Mouse (Mus musculus): ENCODE measurements at regions not wholly inside any gene's neighbourhood (a gene's known extent, or its start where the extent isn't known, plus 50 kb on each side); places are given as distances from the start of the nearest gene placed in this dataset.
A peak's percentile ranks its signal among the peaks of the same experiment; 100 is the strongest.
"Not testable (repeated sequence)": the region's sequence is repeated elsewhere in the genome, so short reads cannot be mapped to it uniquely, and the experiment has no call there.

DNA sequence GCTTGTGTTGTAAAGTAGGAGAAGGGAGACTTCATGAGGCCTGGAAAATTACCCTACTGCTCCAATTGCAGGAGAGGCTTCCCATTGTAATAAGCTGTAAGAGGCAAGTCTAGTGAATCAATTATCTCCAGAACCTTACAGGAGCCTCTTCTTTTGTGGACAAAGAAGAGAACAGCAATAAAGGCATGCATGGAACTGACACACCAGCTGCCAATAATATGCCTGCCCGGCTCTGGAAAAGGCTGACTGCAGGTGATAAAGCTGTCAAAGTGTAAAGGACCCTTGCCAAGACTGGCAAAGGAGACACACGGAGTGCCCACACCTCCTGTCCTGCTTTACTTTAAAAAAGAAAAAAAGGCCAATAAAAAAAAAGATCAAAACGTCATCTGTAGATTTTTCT is 209.0 kb downstream of the Faxc start:
- Histone ChIP-seq H3K27ac (no peak overlapping the region), H3K9ac (no peak overlapping the region), H3K4me3 (replicated peaks) (no peak overlapping the region), H3K4me1 (no peaks in the 10 kb centered on the region), H3K27me3 (no peaks in the 10 kb centered on the region), H3K36me3 (replicated peaks) (no peaks in the 10 kb centered on the region), H3K4me2 (no peak overlapping the region), H3K9me3 (no peaks in the 10 kb centered on the region)
- WGBS = 59% methylated on average over 3 of the region's 3 CpGs
- ATAC-seq (ENCODE audit: low FRiP score) = no peak

DNA sequence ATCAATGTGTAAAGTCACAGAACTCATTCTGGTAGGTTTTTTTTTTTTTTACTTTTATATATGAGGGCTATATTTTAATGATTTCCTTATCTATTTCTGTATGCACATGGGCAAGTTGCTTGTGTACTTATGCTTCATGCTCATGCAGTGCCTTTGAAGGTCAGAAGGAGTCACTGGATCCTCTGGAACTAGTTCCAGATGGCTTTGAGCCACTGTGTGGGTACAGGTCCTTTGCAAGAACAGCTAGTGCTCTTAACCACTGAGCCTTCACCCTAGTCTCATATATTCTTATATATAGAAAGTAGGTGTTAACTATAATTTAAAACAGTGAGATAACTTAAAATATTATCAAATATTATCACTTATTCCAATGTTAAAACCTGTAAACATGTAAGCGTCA is 212.4 kb downstream of the Faxc start:
- no peak for ATAC-seq (ENCODE audit: low FRiP score)
- no peak overlapping the region for H3K4me3 ChIP-seq (replicated peaks)
- no peaks in the 10 kb centered on the region for H3K9me3 ChIP-seq
- H3K36me3 ChIP-seq (replicated peaks) = no peaks in the 10 kb centered on the region
- no peak overlapping the region for H3K27ac ChIP-seq
- no peaks in the 10 kb centered on the region for H3K27me3 ChIP-seq
- H3K4me1 ChIP-seq = no peaks in the 10 kb centered on the region
- no peak overlapping the region for H3K9ac ChIP-seq
- WGBS = 91% methylated on average over 1 of the region's 1 CpGs
- H3K4me2 ChIP-seq = no peak overlapping the region

DNA sequence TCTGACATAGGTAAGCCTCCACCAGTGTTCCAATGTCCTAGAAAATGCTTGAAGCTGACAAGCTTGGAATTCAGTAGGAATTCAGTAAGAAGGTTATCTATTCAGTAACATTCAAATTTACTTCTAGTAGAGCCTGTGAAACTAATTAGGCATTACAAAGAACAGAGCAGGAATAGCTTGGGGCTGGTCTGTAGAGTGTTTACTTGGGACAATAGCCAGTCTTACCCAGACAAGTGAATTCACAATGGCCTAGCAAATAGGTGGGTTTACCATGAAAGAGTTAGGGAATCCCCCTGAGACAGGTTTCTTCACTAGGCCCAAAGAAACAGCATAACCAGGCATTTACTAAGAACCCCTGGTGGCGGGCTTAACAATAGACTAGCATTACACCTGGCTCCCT is 212.5 kb upstream of the Fbxl4 start:
- H3K4me1 ChIP-seq; H3K9ac ChIP-seq; H3K9me3 ChIP-seq; H3K4me3 ChIP-seq (replicated peaks); H3K27me3 ChIP-seq; ATAC-seq (ENCODE audit: low FRiP score); H3K4me2 ChIP-seq; H3K27ac ChIP-seq; H3K36me3 ChIP-seq (replicated peaks): not testable (repeated sequence)
- 50% methylated on average over 1 of the region's 1 CpGs for WGBS

DNA sequence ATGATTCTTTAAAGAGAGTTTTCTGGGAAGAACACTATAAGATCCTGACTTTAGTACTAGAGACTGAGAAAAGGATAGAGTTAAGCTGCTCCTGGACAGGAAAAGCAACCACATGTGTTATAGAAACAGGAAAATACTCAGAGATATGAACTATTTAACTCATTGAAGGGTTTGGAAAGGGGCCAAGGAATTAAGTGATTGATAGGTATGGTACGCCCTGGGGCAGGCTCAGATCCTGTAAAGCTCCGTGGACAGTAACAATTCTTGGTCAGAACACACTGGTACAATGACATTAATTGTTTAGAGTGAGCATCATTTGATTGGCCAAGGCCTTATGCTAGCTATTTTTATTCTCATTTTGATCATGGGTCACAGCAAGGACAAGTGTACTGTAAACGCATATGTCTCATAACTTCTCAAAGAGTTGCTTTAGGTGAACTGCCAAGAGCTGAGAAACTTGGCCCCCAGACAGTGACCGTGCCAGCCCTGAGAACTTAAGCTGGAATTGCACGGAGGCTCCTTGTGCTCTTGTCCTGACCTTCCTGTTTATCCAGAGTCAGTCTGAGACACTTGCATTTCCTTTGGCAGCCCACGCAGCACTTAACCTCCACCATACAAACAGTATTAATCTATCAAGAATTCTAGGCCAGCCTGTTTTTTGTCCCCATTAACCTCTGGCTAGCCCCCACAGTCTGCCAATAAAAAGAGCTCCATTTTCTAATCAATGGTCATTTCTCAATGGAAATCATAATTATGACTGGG is 210.5 kb upstream of the Fbxl4 start:
- no peaks in the 10 kb centered on the region for H3K36me3 ChIP-seq (replicated peaks)
- H3K27me3 ChIP-seq = no peaks in the 10 kb centered on the region; the same call in 1 of the 2 replicates
- no peak overlapping the region for H3K27ac ChIP-seq
- no peaks in the 10 kb centered on the region for H3K9me3 ChIP-seq
- peaks cover 5% of the 10 kb centered on the region; the same call in 1 of the 2 replicates for H3K4me1 ChIP-seq
- H3K4me3 ChIP-seq (replicated peaks) = no peak overlapping the region
- ATAC-seq (ENCODE audit: low FRiP score) = no peak
- 83% methylated on average over 6 of the region's 6 CpGs for WGBS
- H3K9ac ChIP-seq = no peak overlapping the region
- no peak overlapping the region for H3K4me2 ChIP-seq

DNA sequence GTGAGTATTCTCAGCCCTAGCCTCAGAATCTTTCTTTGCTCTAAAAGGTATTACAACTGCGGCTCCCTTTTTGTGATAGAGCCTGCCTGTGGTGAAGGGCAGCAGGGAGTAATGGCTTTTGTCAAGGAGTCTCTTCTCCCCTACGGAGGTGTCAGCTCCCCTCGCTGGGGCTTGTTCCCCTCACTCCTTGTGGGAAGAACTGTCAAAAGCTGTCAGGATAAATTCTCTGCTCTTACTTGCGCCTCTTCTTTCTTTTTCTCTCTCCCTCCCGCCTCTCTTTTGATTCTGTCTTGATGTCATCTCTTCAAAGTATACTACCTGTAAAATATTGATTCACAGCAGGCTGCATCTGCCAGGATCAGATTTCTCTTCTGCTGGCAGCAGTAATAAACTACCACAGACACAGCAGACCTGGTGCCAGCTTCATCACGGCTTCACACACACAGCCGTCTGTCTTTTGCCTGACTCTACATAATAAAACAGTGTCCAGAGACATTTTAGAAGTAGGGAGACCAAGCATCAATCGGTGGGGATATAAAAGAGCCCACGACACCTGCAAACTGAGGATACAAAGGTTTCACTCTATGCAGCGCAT is 205.3 kb upstream of the Fbxl4 start:
- ATAC-seq (ENCODE audit: low FRiP score) = no peak
- Histone ChIP-seq H3K27ac (no peak overlapping the region), H3K36me3 (replicated peaks) (no peaks in the 10 kb centered on the region), H3K4me1 (peaks cover 8% of the 10 kb centered on the region; the same call in 1 of the 2 replicates), H3K9me3 (no peaks in the 10 kb centered on the region), H3K4me3 (replicated peaks) (no peak overlapping the region), H3K9ac (no peak overlapping the region), H3K27me3 (peaks cover 4% of the 10 kb centered on the region; the same call in 1 of the 2 replicates), H3K4me2 (no peak overlapping the region)
- 28% methylated on average over 10 of the region's 10 CpGs for WGBS

DNA sequence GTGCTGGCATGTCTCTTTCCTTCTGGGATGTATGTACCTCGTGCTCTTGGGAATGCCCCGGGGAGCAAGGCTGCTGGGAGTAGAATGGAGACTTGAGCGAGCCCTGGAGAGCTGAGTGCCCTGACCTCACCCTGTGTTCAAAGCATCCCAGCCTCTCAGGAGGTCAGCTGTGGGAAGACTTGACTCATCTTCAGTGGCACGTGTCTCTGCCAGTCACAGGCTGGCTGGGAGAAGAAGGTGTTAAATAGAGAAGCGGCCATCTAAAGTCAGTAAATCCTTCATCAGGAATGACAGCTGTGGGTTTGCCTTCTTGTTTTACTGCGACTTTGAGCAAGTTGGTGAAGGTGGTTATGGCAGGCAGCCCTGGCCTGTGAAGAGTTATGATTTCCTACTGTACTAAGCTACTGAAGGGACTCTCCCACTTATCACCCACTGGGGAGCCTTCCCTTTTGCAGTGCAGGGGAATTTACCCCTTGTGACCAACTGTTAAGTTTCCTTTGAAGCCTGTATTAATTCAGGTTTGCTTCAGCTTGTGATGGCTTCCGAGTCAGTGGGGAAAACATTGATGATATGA is 204.3 kb upstream of the Fbxl4 start:
- H3K27me3 ChIP-seq = peaks cover 4% of the 10 kb centered on the region; the same call in 1 of the 2 replicates
- no peak overlapping the region for H3K4me2 ChIP-seq
- ATAC-seq (ENCODE audit: low FRiP score) = no peak
- H3K4me1 ChIP-seq = peaks cover 8% of the 10 kb centered on the region; the same call in 1 of the 2 replicates
- no peaks in the 10 kb centered on the region for H3K36me3 ChIP-seq (replicated peaks)
- no peak overlapping the region for H3K4me3 ChIP-seq (replicated peaks)
- no peaks in the 10 kb centered on the region for H3K9me3 ChIP-seq
- no peak overlapping the region for H3K27ac ChIP-seq
- 47% methylated on average over 7 of the region's 7 CpGs for WGBS
- no peak overlapping the region for H3K9ac ChIP-seq

DNA sequence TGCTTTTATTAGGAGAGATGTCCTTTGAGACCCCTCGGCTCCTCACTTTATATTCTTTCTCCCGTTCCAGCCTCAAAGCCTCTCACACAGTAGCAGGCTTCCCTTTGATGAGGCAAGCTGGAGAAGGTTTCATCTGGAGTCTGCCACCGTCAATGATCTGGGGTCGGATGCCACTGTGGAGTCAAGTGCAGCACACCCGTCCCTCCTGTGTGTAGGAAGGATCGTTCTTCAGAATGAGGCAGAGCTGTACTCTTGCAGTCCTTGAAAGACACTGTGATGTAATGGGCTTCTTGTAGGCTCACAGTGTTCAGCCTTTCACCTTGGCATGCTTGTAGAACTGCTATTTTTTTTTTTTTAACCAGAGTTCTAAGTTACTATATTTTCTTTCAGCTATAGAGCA is 203.7 kb upstream of the Fbxl4 start:
- Histone ChIP-seq H3K27ac (no peak overlapping the region), H3K4me1 (peaks cover 8% of the 10 kb centered on the region; the same call in 1 of the 2 replicates), H3K4me3 (replicated peaks) (no peak overlapping the region), H3K9ac (no peak overlapping the region), H3K36me3 (replicated peaks) (no peaks in the 10 kb centered on the region), H3K9me3 (no peaks in the 10 kb centered on the region), H3K4me2 (no peak overlapping the region), H3K27me3 (peaks cover 4% of the 10 kb centered on the region; the same call in 1 of the 2 replicates)
- no peak for ATAC-seq (ENCODE audit: low FRiP score)
- WGBS = 78% methylated on average over 6 of the region's 6 CpGs

DNA sequence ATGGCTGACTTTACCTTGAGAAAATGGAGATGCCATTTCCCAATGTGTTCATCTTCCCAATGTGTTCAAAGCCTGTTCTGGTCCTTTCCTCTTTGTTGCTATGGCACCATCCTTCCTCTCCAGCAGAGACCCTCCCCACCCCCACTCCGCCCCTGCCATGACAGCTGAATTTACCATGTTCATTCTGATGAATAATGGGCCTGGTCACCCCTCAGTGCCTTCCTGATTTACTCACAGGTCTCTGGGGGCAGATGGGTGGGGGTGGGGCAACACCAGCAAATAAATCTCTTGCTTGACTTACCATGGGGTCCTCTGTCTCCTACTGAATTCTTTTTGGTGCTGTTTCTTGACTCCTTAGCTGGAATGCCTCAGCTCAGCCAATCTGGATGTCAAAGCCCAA is 170.9 kb upstream of the Fbxl4 start:
- 83% methylated on average over 1 of the region's 1 CpGs for WGBS
- Histone ChIP-seq H3K4me3 (replicated peaks) (no peak overlapping the region), H3K9ac (no peak overlapping the region), H3K4me2 (no peak overlapping the region), H3K36me3 (replicated peaks) (no peaks in the 10 kb centered on the region), H3K9me3 (no peaks in the 10 kb centered on the region), H3K4me1 (peaks cover 3% of the 10 kb centered on the region; the same call in 1 of the 2 replicates), H3K27ac (no peak overlapping the region), H3K27me3 (no peaks in the 10 kb centered on the region)
- no peak for ATAC-seq (ENCODE audit: low FRiP score)

DNA sequence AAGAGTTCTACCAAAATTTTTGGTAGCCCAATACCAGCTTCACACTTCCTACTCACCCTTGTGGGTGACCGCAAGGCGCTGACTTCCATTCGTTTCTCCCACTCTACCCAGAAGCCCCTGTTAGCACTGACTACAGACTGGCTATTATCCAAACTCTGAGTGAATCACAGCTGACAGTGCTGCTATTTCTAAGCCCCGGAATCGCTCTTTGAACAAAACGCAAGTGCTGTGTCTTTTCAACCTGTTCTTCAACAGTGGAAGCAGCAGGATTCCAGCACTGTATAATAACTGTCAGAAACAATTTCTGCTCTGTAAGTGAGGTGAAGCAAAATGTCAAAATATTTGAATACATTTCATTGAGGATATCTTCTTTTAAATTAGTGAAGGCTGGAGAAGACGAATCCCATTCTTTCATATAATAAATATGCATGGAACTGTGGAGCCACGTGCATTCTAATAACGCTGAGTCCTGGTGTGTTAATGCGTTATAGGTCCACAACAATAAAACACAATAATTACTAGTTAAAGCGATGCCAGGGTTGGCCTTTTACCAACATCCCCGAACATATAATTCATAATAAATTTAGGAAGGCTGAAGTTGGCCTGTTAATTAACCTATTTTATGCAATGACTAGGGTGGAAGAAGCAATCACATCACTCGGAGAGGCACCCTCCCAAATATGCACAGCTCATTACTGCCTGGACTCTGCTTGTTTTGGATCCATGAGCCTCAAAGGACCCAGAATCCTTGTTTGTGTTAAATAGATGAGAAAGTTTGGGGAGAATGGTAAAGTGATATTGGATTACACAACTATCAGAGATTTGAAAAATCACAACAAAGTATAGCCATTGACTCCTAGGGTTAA is 169.0 kb upstream of the Fbxl4 start:
- H3K36me3 ChIP-seq (replicated peaks) = no peaks in the 10 kb centered on the region
- H3K4me2 ChIP-seq = no peak overlapping the region
- H3K27ac ChIP-seq = no peak overlapping the region
- no peak overlapping the region for H3K9ac ChIP-seq
- H3K9me3 ChIP-seq = no peaks in the 10 kb centered on the region
- H3K27me3 ChIP-seq = 0 out of 2 replicates have a peak, but pooled peaks cover 5% of the 10 kb centered on the region
- whole genome bisulfite sequencing = 65% methylated on average over 13 of the region's 13 CpGs
- H3K4me3 ChIP-seq (replicated peaks) = no peak overlapping the region
- H3K4me1 ChIP-seq = peaks cover 3% of the 10 kb centered on the region; the same call in 1 of the 2 replicates
- 0 out of 2 replicates have a peak, but pooled peaks have one; percentile 39 for ATAC-seq (ENCODE audit: low FRiP score)

DNA sequence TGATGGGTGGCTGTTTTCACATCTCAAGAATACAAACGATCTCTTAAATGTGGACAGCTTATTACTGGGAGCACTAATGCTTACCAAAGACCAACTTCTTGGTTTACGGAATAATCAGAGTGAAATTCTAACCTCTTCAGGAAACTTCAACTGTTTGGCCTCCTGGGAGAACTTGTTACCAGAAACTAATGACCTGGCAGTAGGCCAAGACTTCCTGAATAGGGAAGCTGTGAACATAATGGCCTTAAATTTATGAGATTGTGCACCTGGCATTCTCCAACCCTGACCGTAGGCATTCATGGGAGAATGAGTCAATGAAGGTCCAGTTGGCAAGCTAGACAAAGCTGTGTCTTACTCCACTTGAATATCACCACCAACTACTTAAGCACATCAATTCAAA is 160.8 kb upstream of the Fbxl4 start:
- Histone ChIP-seq H3K27ac (no peak overlapping the region), H3K4me2 (no peak overlapping the region), H3K27me3 (0 out of 2 replicates have a peak, but pooled peaks cover 5% of the 10 kb centered on the region), H3K9ac (no peak overlapping the region), H3K4me1 (no peaks in the 10 kb centered on the region), H3K36me3 (replicated peaks) (no peaks in the 10 kb centered on the region), H3K9me3 (peaks cover 6% of the 10 kb centered on the region; the same call in 1 of the 2 replicates), H3K4me3 (replicated peaks) (no peak overlapping the region)
- 68% methylated on average over 3 of the region's 3 CpGs for WGBS
- ATAC-seq (ENCODE audit: low FRiP score) = no peak

DNA sequence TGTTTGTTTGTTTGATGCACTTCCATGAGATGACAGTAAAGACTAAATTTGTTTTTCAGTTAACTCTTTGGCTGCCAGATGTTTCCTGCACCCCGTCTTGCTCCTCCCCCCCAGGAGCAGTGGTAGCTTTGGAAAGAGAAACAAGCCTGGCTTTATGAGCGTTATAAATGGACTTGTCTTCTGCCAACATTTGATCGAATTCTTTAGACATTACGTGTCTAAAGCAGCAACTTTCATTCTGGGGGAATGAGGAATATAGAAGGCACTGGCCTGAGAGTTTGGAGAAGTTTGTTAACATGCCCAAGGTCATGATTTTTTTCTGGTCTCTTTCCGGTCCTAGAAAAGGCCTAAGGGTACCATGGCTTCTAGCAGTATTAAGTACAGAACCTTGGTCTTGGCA is 148.8 kb upstream of the Fbxl4 start:
- WGBS = 90% methylated on average over 5 of the region's 5 CpGs
- Histone ChIP-seq H3K27ac (no peak overlapping the region), H3K9ac (no peak overlapping the region), H3K9me3 (no peaks in the 10 kb centered on the region), H3K4me3 (replicated peaks) (no peak overlapping the region), H3K4me1 (no peaks in the 10 kb centered on the region), H3K36me3 (replicated peaks) (no peaks in the 10 kb centered on the region), H3K4me2 (no peak overlapping the region), H3K27me3 (no peaks in the 10 kb centered on the region)
- no peak for ATAC-seq (ENCODE audit: low FRiP score)

DNA sequence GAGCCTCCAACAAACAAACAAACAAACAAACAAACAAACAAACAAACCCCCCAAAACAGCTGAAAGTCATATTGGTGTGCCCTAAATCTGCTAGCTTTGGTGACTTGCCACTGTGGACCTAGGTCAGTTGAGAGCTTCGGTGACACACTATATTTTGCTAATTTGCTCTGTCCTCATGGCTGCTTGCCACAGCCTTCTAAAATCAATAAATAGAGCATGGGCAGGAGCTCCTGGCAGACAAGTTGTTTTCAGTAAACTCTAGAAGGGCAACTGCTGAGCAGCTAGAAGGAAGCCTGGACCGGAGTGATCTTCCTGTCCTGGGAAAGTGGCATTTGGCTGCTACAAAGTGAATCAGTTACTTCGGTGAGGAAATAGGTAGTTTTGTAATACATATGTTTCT is 119.7 kb upstream of the Fbxl4 start:
- Histone ChIP-seq H3K27me3 (no peaks in the 10 kb centered on the region), H3K36me3 (replicated peaks) (no peaks in the 10 kb centered on the region), H3K9me3 (no peaks in the 10 kb centered on the region), H3K9ac (no peak overlapping the region), H3K4me2 (no peak overlapping the region), H3K4me1 (no peaks in the 10 kb centered on the region), H3K27ac (no peak overlapping the region), H3K4me3 (replicated peaks) (no peak overlapping the region)
- 90% methylated on average over 3 of the region's 3 CpGs for WGBS
- no peak for ATAC-seq (ENCODE audit: low FRiP score)

Measured in forebrain, embryonic 12.5 days (tissue).